Mouse (Mus musculus): Measurements from ENCODE around the gene Vmn2r90. TPM values are rescaled to one million over a fixed set of nuclear protein-coding genes. Genes with fewer than 3 reads are reported as not detected.
"Not testable (repeated sequence)": the region's sequence is repeated elsewhere in the genome, so short reads cannot be mapped to it uniquely, and the experiment has no call there.

Gene Vmn2r90
- not detected in 2 replicates for polyA plus RNA-seq (2012; rRNA removed)

DNA sequence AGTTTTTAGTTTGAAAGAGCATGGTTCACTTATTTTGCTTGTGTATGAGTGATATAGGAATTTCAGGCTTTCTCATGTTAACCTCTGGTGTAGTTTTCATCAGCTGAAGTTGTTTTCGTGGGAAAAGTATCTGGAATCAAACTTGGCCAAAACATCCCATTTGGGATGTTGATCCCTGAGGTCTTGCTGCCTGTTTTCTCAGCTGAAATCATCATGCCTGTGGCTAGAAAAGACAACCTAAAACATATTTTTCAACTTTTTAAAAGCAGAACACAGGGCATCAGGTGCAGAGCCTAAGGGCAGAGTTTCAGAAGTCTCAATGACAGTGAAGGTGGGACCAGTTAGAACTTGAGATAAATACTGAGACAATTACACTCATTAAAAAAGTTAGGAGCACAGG is at the start of gene Vmn2r90:
Vmn2r90 (plus strand) TSS at position 301 of the 400 bp plus-strand sequence.
- Histone ChIP-seq H3K27ac (ENCODE audit: insufficient read depth, low read depth, low read length) (no peak within 1 kb of the TSS), H3K4me1 (ENCODE audit: control insufficient read depth, insufficient read depth, insufficient read length, low read length) (no peaks in the 10 kb centered on the region), H3K4me3 (ENCODE audit: low read depth, low read length) (no peak within 1 kb of the TSS), H3K27me3 (ENCODE audit: control insufficient read depth, insufficient read depth, low read length) (no peaks in the 10 kb centered on the region), H3K36me3 (ENCODE audit: control insufficient read depth, insufficient read depth, low read length) (no peaks in the 10 kb centered on the region)
- no peak for TF ChIP-seq CTCF (IDR thresholded peaks at IDR 0.05; ENCODE audit: extremely low read depth, insufficient read length, insufficient replicate concordance, low read depth, low read length)
- no peak for TF ChIP-seq POLR2A (IDR thresholded peaks at IDR 0.05; ENCODE audit: low read depth, low read length)
- WGBS, result 64% methylated on average over 1 of the region's 1 CpGs

DNA sequence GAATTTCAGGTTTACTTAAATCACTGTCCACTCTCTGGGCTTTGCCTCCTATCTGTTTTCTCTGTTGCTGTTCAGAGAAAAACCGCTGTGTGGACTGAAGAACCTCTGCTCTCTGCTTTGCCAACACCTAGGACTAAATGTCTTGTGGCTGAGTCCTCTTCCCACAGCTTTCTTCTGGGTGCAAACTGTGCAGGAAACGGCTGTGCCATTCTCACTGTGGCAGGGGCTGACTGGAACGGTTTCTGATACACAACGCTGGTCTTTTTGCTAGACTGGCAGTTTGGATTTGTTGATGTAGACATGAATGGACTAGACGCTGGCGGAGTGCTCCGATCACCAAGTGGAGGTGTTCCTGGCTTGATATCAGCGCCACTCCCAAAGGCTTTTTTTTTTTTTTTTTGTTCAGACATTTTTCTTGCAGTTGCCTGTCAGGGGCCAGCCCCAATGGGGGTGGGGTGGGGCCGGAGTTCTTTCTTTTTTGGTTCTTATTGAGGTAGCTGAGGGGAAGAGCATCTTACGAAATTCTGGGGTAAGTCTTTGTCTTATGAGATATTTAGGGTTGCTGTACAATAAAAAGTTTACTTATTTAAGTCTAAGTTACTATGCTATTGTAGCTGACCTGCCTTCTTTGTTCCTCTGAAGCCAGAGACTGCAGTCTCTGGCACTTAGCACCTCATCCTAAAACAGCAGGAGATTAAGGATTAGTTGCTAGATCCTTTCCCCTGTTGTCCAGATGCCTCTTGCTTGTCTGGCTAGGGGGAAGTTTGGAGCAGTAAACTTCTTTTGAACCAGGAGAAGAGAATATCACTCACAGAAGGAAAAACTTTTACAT is 48.3 kb upstream of the Vmn2r90 start:
- H3K27ac ChIP-seq (ENCODE audit: insufficient read depth, low read depth, low read length), result no peak overlapping the region
- WGBS, result 11% methylated on average over 10 of the region's 10 CpGs
- H3K36me3 ChIP-seq (ENCODE audit: control insufficient read depth, insufficient read depth, low read length), result no peaks in the 10 kb centered on the region
- H3K4me3 ChIP-seq (ENCODE audit: low read depth, low read length), result no peak overlapping the region
- no peak for TF ChIP-seq CTCF (IDR thresholded peaks at IDR 0.05; ENCODE audit: extremely low read depth, insufficient read length, insufficient replicate concordance, low read depth, low read length)
- TF ChIP-seq POLR2A (IDR thresholded peaks at IDR 0.05; ENCODE audit: low read depth, low read length), result no peak
- no peaks in the 10 kb centered on the region for H3K4me1 ChIP-seq (ENCODE audit: control insufficient read depth, insufficient read depth, insufficient read length, low read length)
- peaks cover 4% of the 10 kb centered on the region for H3K27me3 ChIP-seq (ENCODE audit: control insufficient read depth, insufficient read depth, low read length)

DNA sequence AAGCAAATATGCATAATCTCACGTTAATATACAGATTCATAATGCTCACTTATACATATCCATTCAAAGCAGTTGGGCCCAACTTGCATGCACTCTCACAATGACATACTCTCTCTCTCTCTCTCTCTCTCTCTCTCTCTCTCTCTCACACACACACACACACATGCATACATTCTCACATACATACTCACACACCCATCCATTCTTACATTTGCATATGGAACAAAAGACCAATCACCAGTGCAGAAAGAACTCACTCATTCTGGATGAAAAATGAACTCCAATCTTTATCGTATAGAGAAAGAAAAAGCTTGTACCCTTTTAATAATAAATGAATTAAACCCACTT is 47.7 kb upstream of the Vmn2r90 start:
- peaks cover 4% of the 10 kb centered on the region for H3K27me3 ChIP-seq (ENCODE audit: control insufficient read depth, insufficient read depth, low read length)
- H3K4me3 ChIP-seq (ENCODE audit: low read depth, low read length), result no peak overlapping the region
- H3K27ac ChIP-seq (ENCODE audit: insufficient read depth, low read depth, low read length), result no peak overlapping the region
- no peaks in the 10 kb centered on the region for H3K4me1 ChIP-seq (ENCODE audit: control insufficient read depth, insufficient read depth, insufficient read length, low read length)
- WGBS, result 42% methylated on average over 2 of the region's 2 CpGs
- H3K36me3 ChIP-seq (ENCODE audit: control insufficient read depth, insufficient read depth, low read length), result no peaks in the 10 kb centered on the region
- TF ChIP-seq CTCF (IDR thresholded peaks at IDR 0.05; ENCODE audit: extremely low read depth, insufficient read length, insufficient replicate concordance, low read depth, low read length) (no peak), POLR2A (IDR thresholded peaks at IDR 0.05; ENCODE audit: low read depth, low read length) (no peak)

DNA sequence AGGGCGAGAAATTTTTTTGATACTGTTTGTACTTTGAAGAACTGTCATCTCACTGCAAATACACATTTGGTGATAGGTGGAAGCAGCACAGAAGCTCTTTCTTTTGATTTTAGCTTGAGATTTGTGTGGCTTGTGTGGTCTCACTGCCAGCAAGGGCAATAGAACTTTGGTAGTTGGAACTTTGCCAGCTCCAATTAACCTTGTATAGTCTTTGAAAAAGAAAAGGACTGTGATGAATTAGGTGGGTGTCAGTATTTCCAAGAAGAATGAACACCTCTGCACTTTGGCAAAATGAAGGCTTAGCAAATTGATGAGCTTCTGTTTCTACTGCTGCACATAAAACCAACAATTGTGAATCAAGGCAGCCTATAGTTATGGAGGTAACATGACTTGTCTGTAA is 24.8 kb upstream of the Vmn2r90 start:
- H3K27ac ChIP-seq (ENCODE audit: insufficient read depth, low read depth, low read length), result no peak overlapping the region
- H3K4me1 ChIP-seq (ENCODE audit: control insufficient read depth, insufficient read depth, insufficient read length, low read length), result no peaks in the 10 kb centered on the region
- H3K27me3 ChIP-seq (ENCODE audit: control insufficient read depth, insufficient read depth, low read length), result no peaks in the 10 kb centered on the region
- 62% methylated on average over 1 of the region's 1 CpGs for WGBS
- H3K4me3 ChIP-seq (ENCODE audit: low read depth, low read length), result no peak overlapping the region
- no peak for TF ChIP-seq CTCF (IDR thresholded peaks at IDR 0.05; ENCODE audit: extremely low read depth, insufficient read length, insufficient replicate concordance, low read depth, low read length)
- TF ChIP-seq POLR2A (IDR thresholded peaks at IDR 0.05; ENCODE audit: low read depth, low read length), result no peak
- H3K36me3 ChIP-seq (ENCODE audit: control insufficient read depth, insufficient read depth, low read length), result no peaks in the 10 kb centered on the region

DNA sequence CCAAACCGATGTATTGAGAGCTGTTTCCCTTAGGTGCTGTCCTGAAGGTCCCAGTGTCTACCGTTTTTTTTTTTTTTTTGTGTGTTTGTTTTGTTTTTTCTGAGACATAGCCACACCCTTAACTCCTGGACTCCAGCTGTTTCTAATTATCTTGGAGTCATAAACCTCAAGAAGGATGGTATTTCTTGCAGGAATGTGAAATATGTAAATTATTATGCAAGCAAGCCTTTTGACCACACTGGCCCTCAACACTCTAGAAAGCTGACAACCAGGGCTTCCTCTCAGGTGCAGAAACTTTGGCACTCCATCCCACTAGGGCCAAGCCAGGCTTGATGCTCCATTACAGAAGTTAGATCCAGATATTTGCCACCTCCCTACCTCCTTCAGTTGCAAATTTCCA is 12.9 kb upstream of the Vmn2r90 start:
- TF ChIP-seq POLR2A (IDR thresholded peaks at IDR 0.05; ENCODE audit: low read depth, low read length), result no peak
- TF ChIP-seq CTCF (IDR thresholded peaks at IDR 0.05; ENCODE audit: extremely low read depth, insufficient read length, insufficient replicate concordance, low read depth, low read length), result no peak
- H3K4me1 ChIP-seq (ENCODE audit: control insufficient read depth, insufficient read depth, insufficient read length, low read length), result no peaks in the 10 kb centered on the region
- H3K4me3 ChIP-seq (ENCODE audit: low read depth, low read length), result no peak overlapping the region
- WGBS, result 62% methylated on average over 2 of the region's 2 CpGs
- H3K27ac ChIP-seq (ENCODE audit: insufficient read depth, low read depth, low read length), result no peak overlapping the region
- no peaks in the 10 kb centered on the region for H3K27me3 ChIP-seq (ENCODE audit: control insufficient read depth, insufficient read depth, low read length)
- H3K36me3 ChIP-seq (ENCODE audit: control insufficient read depth, insufficient read depth, low read length), result no peaks in the 10 kb centered on the region

DNA sequence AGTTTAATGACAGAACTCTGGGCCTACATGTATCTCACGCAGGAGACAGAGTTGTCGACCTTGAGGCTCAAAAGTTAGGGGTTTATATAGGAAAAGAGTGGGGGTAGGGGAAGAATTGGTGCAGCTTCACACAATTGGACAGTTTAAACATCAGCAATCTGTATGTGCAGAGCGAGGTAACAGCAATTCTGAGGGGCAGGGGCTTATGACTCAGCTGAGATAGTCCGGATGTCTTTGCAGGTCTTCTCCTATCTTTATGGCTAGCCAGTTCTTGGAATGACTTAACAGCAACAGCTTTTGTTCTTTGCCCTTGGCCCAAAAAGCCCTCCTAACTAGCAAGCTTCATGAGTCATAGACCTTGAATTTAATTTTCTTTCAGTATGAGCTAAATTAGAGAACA is 28.8 kb downstream of the Vmn2r90 start:
- H3K4me3 ChIP-seq (ENCODE audit: low read depth, low read length); H3K27ac ChIP-seq (ENCODE audit: insufficient read depth, low read depth, low read length); H3K36me3 ChIP-seq (ENCODE audit: control insufficient read depth, insufficient read depth, low read length); H3K4me1 ChIP-seq (ENCODE audit: control insufficient read depth, insufficient read depth, insufficient read length, low read length); H3K27me3 ChIP-seq (ENCODE audit: control insufficient read depth, insufficient read depth, low read length): not testable (repeated sequence)
- 71% methylated on average over 4 of the region's 4 CpGs for WGBS

GRCm38 (mm10) chr17:17738635-17739034 is 35.1 kb downstream of the Vmn2r90 start:
- Histone ChIP-seq H3K4me1 (ENCODE audit: control insufficient read depth, insufficient read depth, insufficient read length, low read length) (no peaks in the 10 kb centered on the region), H3K27me3 (ENCODE audit: control insufficient read depth, insufficient read depth, low read length) (no peaks in the 10 kb centered on the region), H3K27ac (ENCODE audit: insufficient read depth, low read depth, low read length) (no peak overlapping the region), H3K36me3 (ENCODE audit: control insufficient read depth, insufficient read depth, low read length) (no peaks in the 10 kb centered on the region), H3K4me3 (ENCODE audit: low read depth, low read length) (no peak overlapping the region)
- 83% methylated on average over 1 of the region's 1 CpGs for WGBS
- no peak for TF ChIP-seq POLR2A (IDR thresholded peaks at IDR 0.05; ENCODE audit: low read depth, low read length)
- TF ChIP-seq CTCF (IDR thresholded peaks at IDR 0.05; ENCODE audit: extremely low read depth, insufficient read length, insufficient replicate concordance, low read depth, low read length), result no peak

- not testable (repeated sequence) for H3K4me3 ChIP-seq (ENCODE audit: low read depth, low read length); H3K4me1 ChIP-seq (ENCODE audit: control insufficient read depth, insufficient read depth, insufficient read length, low read length); H3K36me3 ChIP-seq (ENCODE audit: control insufficient read depth, insufficient read depth, low read length); H3K27me3 ChIP-seq (ENCODE audit: control insufficient read depth, insufficient read depth, low read length); H3K27ac ChIP-seq (ENCODE audit: insufficient read depth, low read depth, low read length)
- WGBS, result 90% methylated on average over 7 of the region's 7 CpGs
Measured at GRCm38 (mm10) chr17:17739300-17739699, 35.8 kb downstream of the Vmn2r90 start.

- H3K36me3 ChIP-seq (ENCODE audit: control insufficient read depth, insufficient read depth, low read length); H3K27ac ChIP-seq (ENCODE audit: insufficient read depth, low read depth, low read length); H3K4me3 ChIP-seq (ENCODE audit: low read depth, low read length); H3K27me3 ChIP-seq (ENCODE audit: control insufficient read depth, insufficient read depth, low read length); H3K4me1 ChIP-seq (ENCODE audit: control insufficient read depth, insufficient read depth, insufficient read length, low read length): not testable (repeated sequence)
- WGBS, result 81% methylated on average over 5 of the region's 5 CpGs
Measured at GRCm38 (mm10) chr17:17739936-17740335, 36.4 kb downstream of the Vmn2r90 start.

- not testable (repeated sequence) for H3K27ac ChIP-seq (ENCODE audit: insufficient read depth, low read depth, low read length); H3K36me3 ChIP-seq (ENCODE audit: control insufficient read depth, insufficient read depth, low read length); H3K27me3 ChIP-seq (ENCODE audit: control insufficient read depth, insufficient read depth, low read length); H3K4me1 ChIP-seq (ENCODE audit: control insufficient read depth, insufficient read depth, insufficient read length, low read length); H3K4me3 ChIP-seq (ENCODE audit: low read depth, low read length)
Measured at GRCm38 (mm10) chr17:17741516-17741915, 38.0 kb downstream of the Vmn2r90 start.

GRCm38 (mm10) chr17:17749371-17749770 is 45.8 kb downstream of the Vmn2r90 start:
- not testable (repeated sequence) for H3K4me3 ChIP-seq (ENCODE audit: low read depth, low read length); H3K27me3 ChIP-seq (ENCODE audit: control insufficient read depth, insufficient read depth, low read length); H3K4me1 ChIP-seq (ENCODE audit: control insufficient read depth, insufficient read depth, insufficient read length, low read length); H3K36me3 ChIP-seq (ENCODE audit: control insufficient read depth, insufficient read depth, low read length); H3K27ac ChIP-seq (ENCODE audit: insufficient read depth, low read depth, low read length)
- 4% methylated on average over 4 of the region's 4 CpGs for WGBS

All from small intestine, adult 2 months (tissue).